Mouse (Mus musculus) cerebellum, adult 9-10 months (tissue): ENCODE results near the gene Ostm1.

ENCODE experiments used
- DNase-seq: peaks from one replicate; pipeline ENCODE4 v3.0.0; 2022

Gene Ostm1

DNA sequence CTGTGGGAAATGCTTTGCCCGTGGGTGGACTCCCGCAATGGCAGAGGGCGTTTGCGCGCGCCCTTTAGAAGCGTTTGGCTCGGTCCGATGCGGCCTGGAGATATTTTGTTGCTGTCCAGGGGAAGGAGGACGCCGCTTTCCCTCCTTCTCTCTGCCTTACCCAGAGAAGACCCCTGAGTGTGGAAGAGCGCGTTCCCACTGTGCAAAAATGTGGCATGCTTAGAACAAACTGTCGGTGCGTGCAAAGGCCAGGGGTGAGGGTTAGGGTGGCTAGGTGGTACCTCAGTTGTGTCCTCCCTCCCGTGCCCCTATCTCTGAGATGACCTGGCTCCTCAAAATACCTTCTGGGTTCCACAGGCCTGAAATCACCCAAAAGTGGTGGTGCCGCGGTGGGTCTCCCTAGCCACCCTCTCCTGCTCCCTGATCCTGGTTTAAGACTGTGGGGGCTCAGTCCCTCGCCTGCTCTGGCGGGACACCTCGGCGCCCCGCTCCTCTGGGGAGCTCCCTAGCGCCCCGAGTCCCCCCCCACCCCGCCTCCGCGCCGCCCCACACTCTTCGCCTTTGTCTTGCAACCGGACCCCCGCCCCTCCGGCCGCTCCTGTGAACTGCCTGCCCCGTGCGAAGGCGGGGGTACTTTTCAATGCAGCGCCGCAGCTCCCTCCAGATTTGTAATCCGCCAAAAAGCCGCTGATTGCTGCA is 48.3 kb downstream of the Ostm1 start:
- no peak for DNase-seq

DNA sequence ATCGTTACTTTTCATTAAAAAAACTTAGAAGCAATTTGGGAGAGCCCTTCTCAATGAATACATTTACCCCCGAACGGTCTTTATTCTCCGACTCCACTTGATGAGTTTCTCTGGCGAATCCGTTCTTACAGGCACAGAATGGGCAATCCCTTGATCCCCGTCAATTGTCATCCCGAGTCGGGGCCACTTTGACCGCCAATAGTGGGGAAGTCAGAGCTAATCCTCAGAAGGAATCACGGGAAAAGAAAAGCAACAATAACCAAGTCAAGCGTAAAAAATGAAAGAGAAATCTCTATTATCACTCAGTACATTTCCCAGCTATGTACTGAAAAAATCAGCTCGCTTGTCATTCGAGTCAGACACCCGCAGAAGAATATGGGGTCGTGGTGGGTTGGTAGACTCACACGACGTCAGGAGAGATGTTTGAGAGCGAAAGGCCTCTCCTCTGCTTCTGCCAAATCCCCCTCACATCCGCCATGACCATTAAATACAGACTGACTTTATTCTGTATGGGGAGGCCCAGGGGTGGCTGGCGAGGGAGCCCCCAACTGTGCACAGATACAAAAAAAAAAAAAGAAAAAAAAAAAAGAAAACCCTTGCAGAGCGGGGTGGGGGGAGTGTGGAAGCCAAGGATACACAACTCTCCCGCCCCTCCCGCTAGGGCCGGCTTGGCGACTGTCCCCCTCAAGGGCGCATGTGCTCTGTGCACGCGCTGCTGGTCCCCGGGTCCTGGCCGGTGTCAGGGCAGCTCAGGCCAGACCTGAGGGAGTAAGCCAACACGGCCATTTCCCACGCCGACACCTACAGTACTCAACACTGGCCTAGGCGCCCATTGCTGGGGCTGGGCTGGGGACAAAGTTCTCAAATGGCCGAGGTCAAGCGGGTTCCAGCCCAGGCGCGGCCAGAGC is 49.1 kb downstream of the Ostm1 start:
- DNase-seq = peak; percentile 18

DNA sequence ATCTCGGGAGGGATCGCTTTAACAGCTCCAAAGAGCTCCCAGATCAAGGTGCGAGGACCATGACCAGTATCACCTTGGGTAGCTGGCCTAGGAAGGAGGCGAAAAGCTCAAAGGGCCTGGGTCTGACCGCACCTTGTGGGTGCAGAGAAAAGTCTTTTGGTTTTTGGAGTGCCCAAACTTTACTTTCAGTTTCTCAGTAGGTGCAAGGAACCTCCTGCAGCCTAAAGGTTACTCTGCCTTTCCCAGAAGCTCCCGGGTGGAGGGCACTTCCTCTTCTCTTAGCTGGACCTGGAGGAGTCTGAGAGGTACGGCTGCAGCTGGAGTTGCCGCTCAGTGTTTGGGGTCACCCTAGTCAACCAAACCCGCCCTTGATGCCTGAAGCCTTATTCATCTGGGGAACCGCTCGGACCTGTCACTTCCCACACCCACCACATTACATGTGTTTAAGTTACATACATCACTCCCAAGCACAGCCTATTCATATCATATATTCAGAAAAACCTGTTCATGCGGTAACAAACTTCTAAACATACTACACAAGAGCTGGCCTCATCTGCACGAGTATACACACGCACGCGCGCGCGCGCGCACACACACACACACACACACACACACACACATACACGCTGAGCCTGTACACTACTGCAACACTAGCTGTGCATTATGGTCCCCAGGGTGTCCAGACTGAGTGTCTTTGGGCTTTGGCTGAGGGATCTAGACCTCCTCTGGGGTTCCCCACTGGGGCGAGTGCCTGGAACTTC is 49.9 kb downstream of the Ostm1 start:
- peak; percentile 10 for DNase-seq

DNA sequence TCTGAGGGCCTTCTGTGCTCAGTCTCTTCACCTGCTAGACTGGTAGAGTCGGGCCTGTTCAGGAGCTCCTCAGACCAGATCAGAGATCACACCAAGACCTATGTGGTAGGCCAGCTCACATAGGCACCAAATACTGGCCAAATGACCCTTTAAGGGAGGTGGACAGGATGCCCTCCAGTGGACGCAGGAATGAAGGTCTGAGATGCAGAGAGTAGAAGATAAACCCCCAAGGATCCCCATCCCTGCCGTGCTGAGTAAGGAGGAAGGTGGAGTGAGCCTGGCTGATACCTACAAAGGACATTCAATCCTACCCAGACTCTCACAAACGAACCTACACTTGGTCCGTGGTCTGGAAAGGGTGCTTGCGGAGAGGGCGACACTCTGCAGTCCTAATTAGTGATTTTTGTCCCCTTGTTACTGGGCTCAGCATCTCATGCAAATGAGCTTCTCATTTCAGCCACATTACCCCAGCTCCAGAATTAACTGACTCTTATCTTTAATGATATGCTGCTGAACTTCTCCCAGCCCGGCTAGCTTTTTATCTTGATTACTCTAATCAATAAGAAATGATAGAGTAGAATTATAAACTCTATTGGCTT is 50.6 kb downstream of the Ostm1 start:
- DNase-seq = peak; percentile 7

DNA sequence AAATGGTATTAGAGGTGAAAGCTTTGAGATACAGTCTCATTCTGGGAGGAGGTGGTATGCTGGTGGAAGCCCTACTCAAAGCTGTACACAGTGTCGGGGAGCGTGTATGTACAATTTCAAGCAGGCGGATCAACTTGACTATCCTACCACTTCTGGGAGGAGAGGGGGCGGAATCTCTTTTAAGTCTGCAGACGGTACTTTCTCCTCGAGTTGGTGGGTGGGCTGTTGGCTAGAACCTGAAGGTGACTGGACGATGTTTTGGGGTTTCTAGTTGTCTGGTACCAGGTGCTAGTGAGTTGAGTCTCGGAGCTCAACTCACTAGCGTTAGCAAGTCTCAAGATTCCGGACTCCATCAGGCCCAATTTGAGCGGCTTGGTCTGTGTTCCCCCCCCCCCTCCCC is 51.4 kb downstream of the Ostm1 start:
- DNase-seq = no peak

DNA sequence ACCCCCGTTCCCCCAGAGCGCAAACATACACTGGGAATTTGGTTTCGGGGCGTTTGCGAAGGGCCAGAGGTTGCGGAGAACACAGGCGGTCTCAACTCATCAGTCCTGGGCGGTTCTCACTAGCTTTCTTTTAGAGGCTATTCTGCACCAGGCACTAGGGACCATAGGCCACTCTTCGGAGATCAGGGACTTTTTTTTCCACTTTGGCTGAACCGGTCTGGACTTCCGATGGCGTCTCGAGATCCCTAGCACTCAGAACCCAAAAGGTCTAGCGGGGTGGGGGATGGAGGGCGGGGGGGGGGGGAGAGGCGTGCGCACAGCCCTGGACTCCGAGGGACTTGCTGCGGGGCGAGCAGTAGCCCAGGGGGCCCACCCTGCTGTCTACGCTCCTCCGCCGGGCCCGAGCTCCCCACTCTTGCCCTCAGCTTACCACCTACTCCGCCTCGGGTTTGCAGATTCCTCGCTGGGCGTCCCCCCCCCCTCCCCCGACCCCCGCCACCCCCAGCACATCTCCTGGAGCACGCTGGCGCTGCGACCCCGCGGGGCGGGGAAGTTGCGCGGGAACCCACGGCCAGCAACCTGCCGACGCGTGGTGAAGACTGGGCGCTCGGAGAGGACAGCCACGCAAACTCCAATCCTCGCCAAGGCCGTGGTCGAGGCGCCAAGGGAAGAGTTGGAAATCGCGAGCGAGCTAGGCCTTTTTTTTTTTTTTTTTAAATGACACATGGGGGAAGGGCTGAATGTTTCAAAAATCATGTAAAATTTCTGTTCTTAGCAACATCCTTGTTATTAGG is 52.1 kb downstream of the Ostm1 start:
- no peak for DNase-seq

DNA sequence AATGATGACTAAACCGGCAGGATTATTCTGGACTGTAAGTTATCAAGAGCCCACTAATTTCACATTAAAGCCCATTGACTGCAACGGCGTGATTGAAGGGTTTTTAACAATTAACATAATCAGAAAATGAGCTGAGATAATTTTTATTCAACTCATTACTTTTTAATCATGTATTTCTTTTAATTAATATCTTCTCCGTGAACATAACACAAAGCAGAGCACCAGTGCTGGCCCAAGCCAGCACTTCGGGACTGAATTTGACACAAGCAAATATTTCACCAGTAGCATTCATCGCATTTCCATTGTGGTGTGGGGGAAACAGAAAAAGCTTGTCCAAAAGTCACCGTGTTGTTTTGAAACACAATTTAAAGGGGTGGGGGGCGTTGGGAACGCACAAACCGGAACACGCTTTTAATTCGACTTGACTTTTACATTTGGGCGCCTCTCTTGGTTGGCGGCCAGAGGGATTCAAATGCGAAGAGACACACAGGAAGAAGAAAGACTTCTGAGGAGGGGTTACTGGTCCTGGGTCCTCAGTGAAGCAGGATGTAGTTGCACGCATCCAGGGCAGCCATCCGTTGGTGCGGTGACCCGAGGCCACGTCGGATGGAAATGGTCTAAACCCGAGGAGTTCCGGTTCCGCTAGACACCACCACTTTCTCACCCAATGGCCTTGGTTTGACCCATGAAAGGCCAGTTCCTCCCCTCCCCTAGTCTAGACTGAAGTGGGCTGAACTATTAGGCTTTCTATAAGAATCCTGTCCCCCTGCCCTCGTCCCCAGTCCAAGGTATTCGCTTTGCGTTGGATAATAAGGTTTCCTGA is 52.9 kb downstream of the Ostm1 start:
- DNase-seq = peak; percentile 3

DNA sequence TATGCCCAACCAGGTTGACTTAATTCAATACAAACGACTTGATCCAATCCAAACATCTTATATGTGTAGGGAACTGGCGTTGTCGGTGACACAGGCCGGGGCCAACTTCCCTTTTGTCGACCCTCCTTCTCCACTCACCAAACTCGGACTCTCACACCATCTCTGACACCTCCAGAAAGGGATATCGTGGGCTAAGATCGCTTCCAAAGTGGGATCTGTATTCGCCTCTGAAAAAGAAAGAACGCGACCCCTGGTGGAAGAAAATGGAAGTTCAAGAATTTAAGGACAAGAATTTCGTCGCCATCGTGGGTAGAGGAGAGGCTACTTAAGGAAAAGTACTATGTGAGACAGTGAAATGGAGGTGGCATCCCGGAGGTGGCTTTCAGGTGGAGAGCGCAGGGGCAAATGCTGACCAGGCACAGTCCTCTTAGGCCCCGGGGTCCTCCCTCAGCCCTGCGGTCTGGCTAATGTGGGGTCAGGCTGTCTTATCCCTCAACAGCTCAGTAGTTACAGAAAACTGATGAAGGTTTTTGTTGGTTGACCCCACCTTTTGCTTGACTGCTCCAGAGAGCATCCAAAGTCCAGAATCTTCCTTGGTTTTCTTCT is 53.7 kb downstream of the Ostm1 start:
- peak; percentile 78 for DNase-seq

DNA sequence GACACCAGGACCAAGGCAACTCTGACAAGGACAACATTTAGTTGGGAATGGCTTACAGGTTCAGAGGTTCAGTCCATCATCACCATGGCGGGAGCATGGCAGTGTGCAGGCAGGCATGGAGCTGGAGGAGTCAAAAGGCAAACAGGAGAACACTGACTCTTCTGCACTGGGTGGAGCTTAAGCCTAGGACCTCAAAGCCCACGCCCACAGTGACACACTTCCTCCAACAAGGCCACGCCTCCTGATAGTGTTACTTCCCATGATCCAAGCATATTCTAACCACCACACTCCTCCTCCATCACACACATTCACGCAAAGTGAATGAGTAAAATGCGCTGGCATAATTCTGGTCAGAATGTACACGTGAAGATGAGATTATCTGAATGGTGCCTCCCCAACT is 56.2 kb downstream of the Ostm1 start:
- DNase-seq = no peak

DNA sequence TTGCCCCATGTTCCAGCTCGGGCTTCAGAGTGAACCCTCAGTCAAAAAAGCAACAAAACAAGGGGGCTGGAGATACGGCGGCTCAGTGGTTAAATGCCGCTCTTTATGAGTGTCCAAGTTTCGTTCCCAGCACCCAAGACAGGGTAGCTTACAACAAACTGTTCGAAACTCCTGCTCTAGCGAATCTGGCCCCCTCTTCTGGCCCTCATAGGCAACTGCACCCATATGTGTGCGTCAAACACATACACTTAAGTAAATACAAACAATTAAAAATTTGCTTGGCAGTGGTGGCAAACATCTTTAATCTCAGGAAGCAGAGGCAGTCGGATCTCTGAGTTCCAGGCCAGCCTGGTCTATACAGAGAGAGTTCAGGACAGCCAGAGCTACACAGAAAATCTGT is 60.0 kb downstream of the Ostm1 start:
- DNase-seq = no peak

DNA sequence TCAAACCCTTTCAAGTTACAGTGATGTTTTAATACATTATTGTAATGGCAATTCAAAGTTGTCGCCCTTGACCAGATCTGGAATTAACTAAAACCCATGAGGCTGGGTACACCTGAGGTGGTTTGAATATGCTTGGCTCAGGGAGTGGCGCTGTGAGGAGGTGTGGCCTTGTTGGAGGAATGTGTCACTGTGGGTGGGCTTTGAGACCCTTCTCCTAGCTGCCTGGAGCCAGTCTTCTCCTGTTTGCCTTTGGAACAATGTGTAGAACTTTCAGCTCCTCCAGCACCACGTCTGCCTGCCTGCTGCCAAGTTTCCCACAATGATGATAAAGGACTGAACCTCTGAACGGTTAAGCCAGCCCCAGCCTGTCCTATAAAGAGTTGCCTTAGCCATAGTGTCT is 62.7 kb downstream of the Ostm1 start:
- DNase-seq = no peak

DNA sequence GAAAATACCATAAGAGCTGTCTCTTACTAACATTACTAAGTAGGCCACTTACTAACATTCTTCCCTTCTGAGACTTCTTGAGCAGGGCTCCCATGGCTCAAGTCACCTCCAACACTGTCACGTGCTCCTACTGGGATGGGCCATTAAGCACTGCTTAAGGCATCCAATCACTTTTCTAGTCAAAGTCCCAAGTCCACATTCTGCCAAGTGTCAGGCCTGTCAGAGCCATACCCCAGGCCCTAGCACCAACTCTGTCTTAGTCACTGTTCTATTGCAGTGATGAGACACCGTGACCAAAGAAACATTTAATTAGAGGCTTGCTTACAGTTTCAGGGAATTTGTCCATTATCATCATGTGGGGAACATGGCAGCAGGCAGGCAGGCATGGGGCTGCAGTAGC is 78.3 kb downstream of the Ostm1 start:
- DNase-seq = no peak

DNA sequence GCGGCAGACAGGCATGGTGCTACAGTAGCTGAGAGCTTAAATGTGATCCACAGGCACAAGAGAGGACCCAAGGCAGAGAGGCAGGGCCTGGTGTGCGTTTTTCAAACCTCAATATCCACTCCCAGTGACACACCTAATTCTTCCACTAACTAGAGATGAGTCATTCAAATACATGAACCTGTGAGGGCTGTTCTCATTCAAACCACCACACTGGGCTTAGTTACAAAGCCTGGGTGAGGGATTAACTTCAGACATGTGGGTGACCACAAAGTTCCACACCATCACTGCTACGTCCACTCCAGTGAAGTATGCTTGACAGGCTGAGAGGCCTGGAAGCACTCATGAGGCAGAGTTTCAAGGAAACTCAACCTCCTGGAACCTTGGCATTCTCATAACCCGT is 86.3 kb downstream of the Ostm1 start:
- DNase-seq = no peak

DNA sequence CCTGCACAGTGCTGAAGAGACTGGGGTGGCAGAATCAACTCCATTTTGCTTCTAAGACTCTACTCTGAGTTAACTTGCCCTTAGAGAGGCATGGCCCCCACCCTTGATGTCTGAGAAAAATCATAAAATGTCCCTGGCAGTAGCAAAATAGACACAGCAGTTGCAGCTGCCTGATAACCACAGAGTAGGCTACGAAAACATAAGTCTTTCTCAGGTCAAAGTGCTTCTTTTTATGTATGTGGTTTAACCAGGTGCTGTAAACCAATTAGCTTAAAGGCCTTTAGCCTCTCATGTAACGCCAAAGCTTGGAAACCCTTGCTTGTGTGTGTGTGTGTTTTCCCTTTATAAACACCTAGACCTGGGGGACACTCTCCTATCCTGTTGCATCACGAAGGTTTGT is 89.2 kb downstream of the Ostm1 start:
- DNase-seq = no peak

DNA sequence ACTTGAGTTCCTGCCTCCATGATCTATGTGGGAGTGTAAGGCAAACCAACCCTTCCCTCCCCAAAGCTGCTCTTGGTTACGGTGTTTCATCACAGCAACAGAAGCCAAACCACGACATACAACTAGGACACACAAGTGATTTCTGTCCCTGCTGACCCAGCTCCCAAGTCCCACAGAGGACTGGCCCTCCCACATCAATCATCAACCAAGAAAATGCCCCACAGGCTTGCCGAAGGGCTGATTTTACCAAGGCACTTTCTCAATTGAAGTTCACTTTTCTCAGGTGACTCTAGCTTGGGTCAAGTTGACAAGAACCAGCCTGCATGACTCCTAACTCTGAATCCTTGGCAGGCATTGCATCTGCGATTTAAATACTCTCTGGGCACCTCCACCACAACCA is 91.9 kb downstream of the Ostm1 start:
- no peak for DNase-seq

DNA sequence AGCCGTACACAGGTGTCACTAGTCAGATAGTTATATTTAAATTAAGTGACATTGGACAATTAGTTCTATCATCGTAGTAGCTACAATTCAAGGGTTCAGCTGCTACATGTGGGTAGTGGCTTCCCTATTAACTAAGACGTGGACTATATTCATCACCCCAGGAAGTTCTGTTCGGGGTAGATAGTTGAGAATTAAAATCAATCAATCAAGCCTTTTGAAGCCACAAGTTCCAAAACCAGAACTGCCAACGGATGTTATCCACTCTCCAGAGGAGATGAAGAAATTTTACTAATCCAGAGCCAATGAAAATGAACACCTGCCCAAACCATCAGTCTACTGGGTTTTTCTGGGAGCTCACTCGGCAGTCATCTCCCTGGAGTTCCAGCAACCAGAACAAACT is 94.7 kb downstream of the Ostm1 start:
- no peak for DNase-seq

DNA sequence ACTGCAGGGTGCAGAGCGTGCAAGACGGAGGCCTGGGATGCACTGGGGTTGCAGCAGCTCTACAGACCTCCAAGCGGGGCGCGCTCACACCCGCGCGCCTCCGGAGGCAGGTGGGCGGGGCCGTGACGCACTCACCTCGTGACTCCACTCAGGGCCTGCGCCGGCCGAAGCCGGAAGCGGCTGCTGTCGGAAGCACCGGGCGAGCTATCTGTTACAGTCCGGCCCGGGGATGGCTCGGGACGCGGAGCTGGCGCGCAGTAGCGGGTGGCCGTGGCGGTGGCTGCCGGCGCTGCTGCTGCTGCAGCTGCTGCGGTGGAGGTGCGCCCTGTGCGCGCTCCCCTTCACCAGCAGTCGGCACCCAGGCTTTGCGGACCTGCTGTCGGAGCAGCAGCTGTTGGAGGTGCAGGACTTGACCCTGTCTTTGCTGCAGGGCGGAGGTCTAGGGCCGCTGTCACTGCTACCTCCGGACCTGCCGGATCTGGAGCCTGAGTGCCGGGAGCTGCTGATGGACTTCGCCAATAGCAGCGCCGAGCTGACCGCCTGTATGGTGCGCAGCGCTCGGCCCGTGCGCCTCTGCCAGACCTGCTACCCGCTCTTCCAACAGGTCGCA is 95.2 kb downstream of the Ostm1 start:
- peak; percentile 86 for DNase-seq

DNA sequence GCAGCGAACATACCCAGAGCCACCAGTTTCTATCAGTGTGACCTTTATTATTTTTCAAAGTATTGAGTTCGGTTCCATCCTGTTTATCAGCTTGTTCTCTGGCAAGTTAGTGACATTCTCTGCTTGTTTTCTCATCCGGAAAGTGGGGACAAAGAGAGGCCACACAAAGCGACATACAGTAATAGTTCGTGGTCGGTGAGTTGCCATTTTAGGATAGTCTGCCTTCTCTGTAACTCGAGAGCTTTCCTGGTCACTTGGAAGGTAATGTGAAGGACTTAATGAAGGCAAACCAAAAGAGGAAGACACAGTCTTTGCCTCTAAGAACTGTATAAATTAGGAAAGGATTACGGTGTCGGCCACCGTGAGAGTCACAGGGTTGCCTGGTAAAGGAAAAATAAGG is 96.0 kb downstream of the Ostm1 start:
- DNase-seq = no peak

DNA sequence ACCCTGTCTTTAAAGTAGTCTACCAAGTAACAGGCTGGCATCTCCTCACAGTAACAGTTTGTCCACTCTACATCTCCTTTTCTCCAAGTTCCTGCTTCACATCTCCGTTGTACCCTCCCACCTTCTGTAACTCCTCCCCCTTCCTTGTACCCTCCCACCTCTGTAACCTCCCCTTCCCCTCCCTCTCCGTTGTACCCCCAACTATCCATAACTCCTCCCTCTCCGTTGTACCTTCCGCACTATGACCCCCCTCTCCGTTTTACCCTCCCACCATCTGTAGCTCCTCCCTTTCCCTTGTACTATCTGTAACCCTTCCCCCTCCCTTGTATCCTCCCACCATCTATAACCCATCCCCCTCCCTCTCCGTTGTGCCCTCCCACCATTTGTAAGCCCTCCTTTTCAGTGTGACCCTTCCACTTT is 97.0 kb downstream of the Ostm1 start:
- DNase-seq = no peak

DNA sequence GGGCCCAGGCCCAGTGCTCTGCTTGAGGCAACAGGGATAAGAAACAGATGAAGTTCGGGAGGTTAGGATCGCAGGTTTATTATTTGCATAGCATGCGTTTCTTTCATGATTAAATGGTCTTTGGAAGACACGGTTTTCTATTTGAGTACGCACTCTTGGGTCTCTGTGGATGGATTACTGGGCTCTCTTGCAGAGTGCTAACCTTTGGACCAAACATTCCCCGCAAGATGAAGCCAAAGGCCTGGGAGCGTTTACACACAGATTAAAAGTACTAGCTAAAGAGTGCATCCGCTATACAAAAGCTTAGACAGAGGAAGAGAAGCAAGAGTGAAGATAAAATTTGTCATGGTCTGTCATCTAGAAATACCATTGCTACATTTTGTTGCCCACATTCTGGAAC is 98.8 kb downstream of the Ostm1 start:
- no peak for DNase-seq

DNA sequence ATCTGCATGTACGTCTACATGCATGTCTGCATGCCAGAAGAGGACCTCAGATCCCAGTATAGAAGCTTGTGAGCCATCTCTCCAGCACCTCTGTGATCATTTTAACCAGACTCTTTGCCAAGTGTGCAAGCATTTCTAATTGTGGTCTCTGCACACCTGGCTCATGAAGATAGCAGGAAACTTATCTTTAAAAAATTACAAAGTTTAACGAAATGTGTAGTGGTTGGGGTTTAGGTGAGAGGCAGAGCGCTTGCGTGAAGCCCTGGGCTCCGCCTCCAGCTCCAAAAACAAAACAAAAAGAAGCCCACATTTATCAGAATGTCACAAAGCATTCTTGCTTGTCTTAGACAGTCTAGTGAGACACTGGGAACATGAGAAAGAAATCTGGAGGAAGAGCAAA is 104.3 kb downstream of the Ostm1 start:
- DNase-seq = no peak
